Mouse (Mus musculus) small intestine, adult 2 months (tissue): ENCODE data around the gene Olfr457. TPM values are rescaled to one million over a fixed set of nuclear protein-coding genes. Genes with fewer than 3 reads are reported as not detected.
"Not testable (repeated sequence)": the region's sequence is repeated elsewhere in the genome, so short reads cannot be mapped to it uniquely, and the experiment has no call there.

Experiments used
- H3K27ac ChIP-seq: fragments of 200-500 bp; 2 replicates; pipeline ENCODE4 v1.5.1; 2012; ENCODE audit warnings: low read depth, low read length, control low read depth, inconsistent platforms; ENCODE audit not compliant: insufficient read depth
- H3K27me3 ChIP-seq: fragments of 200-500 bp; 2 replicates; pipeline ENCODE4 v1.6.1; 2012; ENCODE audit warnings: mild to moderate bottlenecking, moderate library complexity, low read length, inconsistent platforms; ENCODE audit not compliant: control insufficient read depth, insufficient read depth
- H3K36me3 ChIP-seq: fragments of 200-500 bp; 2 replicates; pipeline ENCODE4 v1.6.1; 2012; ENCODE audit warnings: mild to moderate bottlenecking, low read length, control low read depth, inconsistent platforms; ENCODE audit not compliant: control insufficient read depth, insufficient read depth
- H3K4me1 ChIP-seq: fragments of 200-500 bp; 2 replicates; pipeline ENCODE4 v1.6.1; 2012; ENCODE audit warnings: low read length, inconsistent platforms, mixed read lengths; ENCODE audit not compliant: control insufficient read depth, insufficient read depth, insufficient read length
- H3K4me3 ChIP-seq: fragments of 200-500 bp; 2 replicates; pipeline ENCODE4 v1.5.1; 2012; ENCODE audit warnings: low read depth, mild to moderate bottlenecking, control low read depth, inconsistent platforms, low read length, moderate library complexity
- CTCF ChIP-seq: fragments of 200-500 bp; IDR thresholded peaks from 2 replicates; pipeline ENCODE4 v1.5.1; 2012; ENCODE audit warnings: low read depth, mild to moderate bottlenecking, control low read depth, inconsistent platforms, low read length, moderate library complexity, mixed read lengths; ENCODE audit not compliant: insufficient replicate concordance, insufficient read length; ENCODE audit errors: extremely low read depth
- POLR2A ChIP-seq: fragments of 200-500 bp; IDR thresholded peaks from 2 replicates; pipeline ENCODE4 v1.6.1; 2012; ENCODE audit warnings: low read depth, mild to moderate bottlenecking, control low read depth, inconsistent platforms, low read length, moderate library complexity
- WGBS: fragments of 180-500 bp; shearing (Covaris S2); methylation state at CpG from one replicate; pipeline ENCODE4 v1.1.7; 2018; 5-methylcytosine and 5-hydroxymethylcytosine counted together
- polyA plus RNA-seq: library from polyadenylated mRNA; depleted of rRNA; stranded (reverse); fragments of >200 nt; gene quantifications from 2 replicates; pipeline ENCODE4 v1.2.3, GENCODE M21; 2012; rRNA removed

The Olfr457 gene
- polyA plus RNA-seq = not detected in 2 replicates

DNA sequence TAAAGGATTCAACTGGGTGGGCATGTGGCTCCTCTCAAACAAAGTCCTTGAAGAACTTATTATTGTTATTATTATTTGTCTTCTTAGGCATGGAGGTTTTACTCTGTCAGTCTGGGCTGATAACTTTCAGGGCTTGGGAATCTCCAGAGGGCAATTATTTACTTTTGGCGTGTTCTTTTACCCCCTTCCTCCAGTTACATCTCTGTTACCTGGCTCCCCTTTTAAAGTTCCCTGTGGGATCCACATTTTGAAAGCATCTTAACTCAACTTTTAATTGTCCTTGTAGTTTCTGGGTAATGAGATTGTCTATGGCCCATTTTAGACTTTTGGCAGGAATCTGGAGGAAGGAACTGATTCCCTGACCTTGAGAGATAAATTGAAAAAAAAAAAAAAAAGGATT, at the start of gene Olfr457:
TSS of gene Olfr457 (minus strand) at position 101 of the 400 bp plus-strand sequence.
- H3K4me1 ChIP-seq = no peaks in the 10 kb centered on the region
- no peaks in the 10 kb centered on the region for H3K27me3 ChIP-seq
- WGBS = 50% methylated on average over 1 of the region's 1 CpGs
- H3K4me3 ChIP-seq = no peak within 1 kb of the TSS
- H3K27ac ChIP-seq = no peak within 1 kb of the TSS
- H3K36me3 ChIP-seq = no peaks in the 10 kb centered on the region
- TF ChIP-seq CTCF = no peak
- TF ChIP-seq POLR2A = no peak

DNA sequence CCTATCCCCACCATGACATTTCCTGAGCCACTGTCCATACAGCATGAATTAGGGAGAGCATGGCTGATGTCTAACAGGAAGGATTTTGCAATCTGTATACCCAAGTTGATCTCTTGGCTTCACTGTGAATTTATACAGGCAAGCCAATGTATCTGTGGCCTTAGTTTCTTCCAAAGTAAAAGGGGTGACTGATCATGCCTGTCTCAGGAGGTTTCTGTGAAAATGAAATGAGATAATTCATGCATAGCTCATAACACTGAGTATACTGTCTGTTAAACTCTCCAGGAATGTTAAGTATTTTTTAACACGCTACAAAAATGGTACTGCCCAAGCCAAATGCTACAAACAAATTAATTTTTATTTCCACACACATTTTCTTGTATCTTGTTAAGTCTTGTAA, 37.3 kb upstream of the Olfr457 start:
- Histone ChIP-seq H3K27ac (no peak overlapping the region), H3K36me3 (no peaks in the 10 kb centered on the region), H3K4me3 (no peak overlapping the region), H3K4me1 (no peaks in the 10 kb centered on the region), H3K27me3 (no peaks in the 10 kb centered on the region)
- no peak for TF ChIP-seq CTCF
- TF ChIP-seq POLR2A = no peak
- 80% methylated on average over 1 of the region's 1 CpGs for WGBS

DNA sequence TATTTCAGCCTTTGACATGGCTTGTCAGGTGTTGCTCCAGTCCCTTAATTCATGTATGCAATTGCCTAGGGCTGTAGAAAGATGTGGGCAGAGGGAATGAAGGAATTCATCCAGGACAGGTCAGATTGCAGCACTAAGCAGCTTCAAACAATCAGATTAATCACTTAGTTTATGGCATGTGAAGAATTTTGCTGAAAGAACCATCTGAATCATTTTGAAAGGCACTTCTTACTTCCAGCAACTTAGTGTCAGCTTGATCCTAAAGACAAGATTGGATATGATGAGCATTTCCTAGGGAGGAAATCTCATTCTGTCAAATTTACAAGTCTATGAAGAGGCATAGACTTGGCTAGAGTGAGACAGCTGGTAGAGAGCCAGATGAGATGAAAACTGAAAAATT, 33.2 kb upstream of the Olfr457 start:
- TF ChIP-seq CTCF (no peak), POLR2A (no peak)
- H3K4me3 ChIP-seq = no peak overlapping the region
- H3K4me1 ChIP-seq = no peaks in the 10 kb centered on the region
- H3K36me3 ChIP-seq = no peaks in the 10 kb centered on the region
- H3K27me3 ChIP-seq = no peaks in the 10 kb centered on the region
- no peak overlapping the region for H3K27ac ChIP-seq

DNA sequence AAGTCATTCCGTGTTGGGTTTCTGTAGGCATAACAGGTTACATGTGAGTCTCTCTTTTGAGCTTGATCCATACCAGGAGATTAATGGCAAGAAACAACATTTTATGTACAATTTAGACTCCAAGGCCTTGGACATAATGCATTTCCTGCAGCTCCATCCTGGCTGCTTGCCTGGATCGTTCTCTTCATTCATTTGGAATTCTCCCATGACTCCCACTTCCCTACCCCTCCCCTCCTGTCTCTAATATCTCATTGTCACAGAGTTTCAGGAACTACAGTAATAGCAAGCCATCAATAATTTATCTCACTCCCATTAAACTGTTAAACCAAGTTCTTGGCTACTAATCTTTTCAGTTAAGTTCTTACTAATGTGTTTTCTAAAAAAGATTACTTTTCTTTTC, 27.3 kb upstream of the Olfr457 start:
- Histone ChIP-seq H3K27me3 (no peaks in the 10 kb centered on the region), H3K27ac (no peak overlapping the region), H3K36me3 (no peaks in the 10 kb centered on the region), H3K4me1 (no peaks in the 10 kb centered on the region), H3K4me3 (no peak overlapping the region)
- WGBS = 73% methylated on average over 2 of the region's 2 CpGs
- TF ChIP-seq POLR2A (no peak), CTCF (no peak)

DNA sequence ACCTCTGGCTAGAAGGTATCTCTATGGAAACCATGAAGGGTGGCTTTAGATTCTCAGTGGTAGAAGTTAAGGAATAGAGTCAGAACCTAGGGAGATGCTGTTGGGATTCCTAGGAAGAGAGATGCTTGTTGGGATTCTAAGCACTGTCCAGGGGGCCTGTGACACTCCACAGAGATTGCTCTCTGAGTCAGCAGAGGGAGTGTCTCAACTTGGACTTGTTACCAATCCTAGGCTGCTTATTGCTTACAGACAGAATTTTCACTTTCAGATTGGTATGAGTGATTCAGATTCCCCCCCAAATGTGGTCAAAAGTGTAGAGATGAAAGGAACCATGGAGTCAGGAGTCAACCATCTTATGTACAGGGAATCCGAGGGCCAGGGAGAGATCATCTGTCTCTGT, 13.6 kb upstream of the Olfr457 start:
- no peak overlapping the region for H3K4me3 ChIP-seq
- 49% methylated on average over 1 of the region's 1 CpGs for WGBS
- no peaks in the 10 kb centered on the region for H3K4me1 ChIP-seq
- no peaks in the 10 kb centered on the region for H3K27me3 ChIP-seq
- TF ChIP-seq CTCF (no peak), POLR2A (no peak)
- no peak overlapping the region for H3K27ac ChIP-seq
- no peaks in the 10 kb centered on the region for H3K36me3 ChIP-seq

DNA sequence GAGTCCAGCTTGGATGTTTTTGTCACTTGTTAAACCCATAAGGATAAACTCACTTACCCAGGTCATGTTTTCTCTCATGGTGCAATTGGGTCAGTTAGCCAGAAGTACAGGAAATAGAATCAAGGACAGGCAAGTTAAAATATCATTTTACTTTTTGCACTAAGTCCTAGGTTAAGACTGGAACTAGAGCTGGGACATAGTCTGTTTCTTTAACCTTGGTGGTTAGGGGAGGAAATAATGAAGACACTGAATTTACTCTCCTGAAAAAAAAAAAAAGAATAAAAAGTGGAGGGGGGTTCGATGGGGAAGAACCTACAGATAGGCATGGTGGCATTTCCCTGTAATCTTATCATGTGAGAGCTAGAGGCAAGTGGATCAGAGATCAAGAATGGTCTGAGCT, 11.0 kb upstream of the Olfr457 start, which contains the start of gene Olfr456:
TSS of gene Olfr456 (minus strand) at position 101 of the 400 bp plus-strand sequence.
- Histone ChIP-seq H3K27me3 (no peaks in the 10 kb centered on the region), H3K4me3 (no peak within 1 kb of the TSS), H3K36me3 (no peaks in the 10 kb centered on the region), H3K27ac (no peak within 1 kb of the TSS), H3K4me1 (no peaks in the 10 kb centered on the region)
- WGBS = 76% methylated on average over 1 of the region's 1 CpGs
- no peak for TF ChIP-seq CTCF
- TF ChIP-seq POLR2A = no peak

DNA sequence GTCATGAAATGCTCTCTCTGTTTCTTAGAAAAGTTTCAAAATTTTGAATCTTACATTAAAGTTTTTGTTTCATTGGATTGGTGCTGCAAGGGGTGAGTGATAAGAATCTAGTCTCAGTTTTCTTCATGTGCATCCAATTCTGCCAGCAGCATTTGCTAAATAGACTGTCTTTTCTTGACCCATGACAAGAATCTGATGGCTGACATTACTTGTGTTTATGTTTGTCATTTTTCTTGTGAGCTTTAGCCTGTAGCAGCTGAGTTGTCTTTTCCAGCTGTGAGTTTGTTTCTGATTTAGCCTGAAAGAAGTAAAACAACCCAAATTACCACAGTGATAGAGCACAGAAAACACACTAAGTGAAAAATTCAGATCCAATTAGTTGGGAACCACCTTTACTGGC, 8.5 kb upstream of the Olfr457 start:
- Histone ChIP-seq H3K4me1 (no peaks in the 10 kb centered on the region), H3K27me3 (no peaks in the 10 kb centered on the region), H3K4me3 (no peak overlapping the region), H3K36me3 (no peaks in the 10 kb centered on the region), H3K27ac (no peak overlapping the region)
- TF ChIP-seq POLR2A (no peak), CTCF (no peak)

DNA sequence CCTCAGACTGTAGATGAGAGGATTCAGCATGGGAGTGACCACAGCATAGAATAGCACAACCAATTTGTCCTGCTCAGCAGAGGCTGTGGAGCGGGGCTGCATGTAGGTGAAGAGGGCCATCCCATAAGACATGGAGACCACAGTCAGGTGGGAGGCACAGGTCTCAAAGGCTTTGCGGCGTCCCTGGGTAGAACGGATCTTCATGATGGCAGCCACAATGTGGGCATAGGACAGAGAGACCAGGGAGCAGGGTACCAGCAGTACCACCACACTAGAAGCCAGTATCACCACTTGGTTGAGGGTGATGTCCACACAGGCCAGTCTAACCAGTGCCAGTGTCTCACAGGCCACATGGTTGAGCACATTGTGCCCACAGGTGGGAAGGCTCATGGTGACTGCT, 4.8 kb downstream of the Olfr457 start:
- not testable (repeated sequence) for H3K36me3 ChIP-seq, H3K4me1 ChIP-seq, H3K4me3 ChIP-seq, H3K27me3 ChIP-seq, H3K27ac ChIP-seq
- WGBS = 95% methylated on average over 4 of the region's 4 CpGs
